Mouse (Mus musculus) forebrain, embryonic 14.5 days (tissue): Measurements from ENCODE around the gene Atg7. TPM values are rescaled to one million over a fixed set of nuclear protein-coding genes. Genes with fewer than 3 reads are reported as not detected.
A peak's percentile ranks its signal among the peaks of the same experiment; 100 is the strongest.

Experiments used
- ATAC-seq: fragments of 200-750 bp; cut with Nextera tagmentation; 2 replicates; pipeline ENCODE4 v1.8.0; 2017; ENCODE audit warnings: mild to moderate bottlenecking, moderate library complexity
- DNase-seq: peaks from one replicate; pipeline ENCODE4 v3.0.0-alpha.2; 2015; ENCODE audit warnings: low spot score
- H3K27ac ChIP-seq: fragments of 300-500 bp; sonication (generic); 2 replicates; pipeline ENCODE4 v1.5.1; 2014; ENCODE audit warnings: low read depth, mild to moderate bottlenecking, control low read depth, low read length, moderate library complexity
- H3K27me3 ChIP-seq: fragments of 300-500 bp; sonication (generic); replicated peaks from 2 replicates; pipeline ENCODE4 v1.6.1; 2014; ENCODE audit warnings: low read length, control low read depth, mixed read lengths; ENCODE audit not compliant: control insufficient read depth, insufficient read depth
- H3K36me3 ChIP-seq: fragments of 300-500 bp; sonication (generic); 2 replicates; pipeline ENCODE4 v1.6.1; 2014; ENCODE audit warnings: low read length, control low read depth; ENCODE audit not compliant: control insufficient read depth, insufficient read depth
- H3K4me1 ChIP-seq: fragments of 300-500 bp; sonication (generic); 2 replicates; pipeline ENCODE4 v1.6.1; 2014; ENCODE audit warnings: antibody characterized with exemption, low read length, control low read depth; ENCODE audit not compliant: control insufficient read depth, insufficient read depth
- H3K4me2 ChIP-seq: fragments of 300-500 bp; sonication (generic); 2 replicates; pipeline ENCODE4 v1.6.1; 2014; ENCODE audit warnings: mild to moderate bottlenecking, control low read depth, low read length
- H3K4me3 ChIP-seq: fragments of 300-500 bp; sonication (generic); 2 replicates; pipeline ENCODE4 v1.5.1; 2014; ENCODE audit warnings: low read depth, low read length, control low read depth
- H3K9ac ChIP-seq: fragments of 300-500 bp; sonication (generic); 2 replicates; pipeline ENCODE4 v1.6.1; 2014; ENCODE audit warnings: mild to moderate bottlenecking, low read length, control low read depth, moderate library complexity
- H3K9me3 ChIP-seq: fragments of 300-500 bp; sonication (generic); replicated peaks from 2 replicates; pipeline ENCODE4 v1.6.1; 2016; ENCODE audit warnings: low read length, control low read depth, mixed read lengths; ENCODE audit not compliant: control insufficient read depth
- WGBS: fragments of 180-500 bp; shearing (Covaris S2); extraction: QIAGEN DNeasy Blood & Tissue Kit; methylation state at CpG from one replicate; pipeline ENCODE4 v1.1.7; 2014; 5-methylcytosine and 5-hydroxymethylcytosine counted together
- polyA plus RNA-seq: library from polyadenylated mRNA; unstranded; fragments of >200 nt; fragmentation: Nextera tagmentation; extraction: Ambion mirVana; gene quantifications from 2 replicates; pipeline ENCODE4 v1.2.1, GENCODE M21; 2014

Atg7 gene
- polyA plus RNA-seq, 1 experiment from 2014 or later: 21.8 TPM

- ATAC-seq: no peak
- Histone ChIP-seq H3K4me1 (0 out of 2 replicates have a peak, but pooled peaks cover 2% of the 10 kb centered on the region), H3K4me3 (no peak overlapping the region), H3K36me3 (no peaks in the 10 kb centered on the region), H3K9ac (no peak overlapping the region), H3K4me2 (no peak overlapping the region), H3K27me3 (no peaks in the 10 kb centered on the region), H3K9me3 (no peaks in the 10 kb centered on the region), H3K27ac (no peak overlapping the region)
- 74% methylated on average over 7 of the region's 7 CpGs for WGBS
- no peak for DNase-seq
Observed at GRCm38 (mm10) chr6:114848761-114849160, 205.9 kb downstream of the Atg7 start.

- no peak overlapping the region for H3K4me2 ChIP-seq
- ATAC-seq: no peak
- H3K27ac ChIP-seq: no peak overlapping the region
- H3K4me3 ChIP-seq: no peak overlapping the region
- no peak overlapping the region for H3K9ac ChIP-seq
- no peaks in the 10 kb centered on the region for H3K27me3 ChIP-seq
- H3K4me1 ChIP-seq: 0 out of 2 replicates have a peak, but pooled peaks cover 2% of the 10 kb centered on the region
- no peak for DNase-seq
- H3K9me3 ChIP-seq: no peaks in the 10 kb centered on the region
- H3K36me3 ChIP-seq: no peaks in the 10 kb centered on the region
- WGBS: 88% methylated on average over 8 of the region's 8 CpGs
Observed at GRCm38 (mm10) chr6:114849787-114850186, 206.9 kb downstream of the Atg7 start.

- 0 out of 2 replicates have a peak, but pooled peaks cover 2% of the 10 kb centered on the region for H3K4me1 ChIP-seq
Observed at GRCm38 (mm10) chr6:114851688-114852087, 208.8 kb downstream of the Atg7 start.

GRCm38 (mm10) chr6:114852739-114853138, 209.8 kb downstream of the Atg7 start:
- DNase-seq (no peak), ATAC-seq (no peak)
- peak overlapping the region; percentile 17; the same call in 1 of the 2 replicates for H3K9ac ChIP-seq
- no peaks in the 10 kb centered on the region for H3K9me3 ChIP-seq
- H3K27ac ChIP-seq: no peak overlapping the region
- H3K4me3 ChIP-seq: no peak overlapping the region
- H3K4me1 ChIP-seq: 0 out of 2 replicates have a peak, but pooled peaks cover 2% of the 10 kb centered on the region
- no peaks in the 10 kb centered on the region for H3K36me3 ChIP-seq
- H3K4me2 ChIP-seq: no peak overlapping the region
- WGBS: 20% methylated on average over 3 of the region's 3 CpGs
- H3K27me3 ChIP-seq: no peaks in the 10 kb centered on the region

More at GRCm38 (mm10) chr6:114851688-114852087, 208.8 kb downstream of the Atg7 start:
- no peaks in the 10 kb centered on the region for H3K9me3 ChIP-seq
- H3K27ac ChIP-seq: no peak overlapping the region
- no peak overlapping the region for H3K9ac ChIP-seq
- DNase-seq (no peak), ATAC-seq (no peak)
- WGBS: 34% methylated on average over 7 of the region's 7 CpGs
- H3K4me2 ChIP-seq: no peak overlapping the region
- no peaks in the 10 kb centered on the region for H3K36me3 ChIP-seq
- H3K27me3 ChIP-seq: no peaks in the 10 kb centered on the region
- H3K4me3 ChIP-seq: no peak overlapping the region

GRCm38 (mm10) chr6:114854368-114854767, 211.5 kb downstream of the Atg7 start:
- DNase-seq (peak; percentile 26), ATAC-seq (peak; percentile 41; the same call in 1 of the 2 replicates)
- H3K4me1 ChIP-seq: 0 out of 2 replicates have a peak, but pooled peaks cover 2% of the 10 kb centered on the region
- H3K27ac ChIP-seq: no peak overlapping the region
- WGBS: 44% methylated on average over 2 of the region's 2 CpGs
- H3K4me2 ChIP-seq: no peak overlapping the region
- H3K9ac ChIP-seq: no peak overlapping the region
- no peak overlapping the region for H3K4me3 ChIP-seq
- no peaks in the 10 kb centered on the region for H3K27me3 ChIP-seq
- H3K9me3 ChIP-seq: no peaks in the 10 kb centered on the region
- H3K36me3 ChIP-seq: peaks cover 8% of the 10 kb centered on the region

- no peaks in the 10 kb centered on the region for H3K9me3 ChIP-seq
- no peak overlapping the region for H3K9ac ChIP-seq
- H3K27me3 ChIP-seq: no peaks in the 10 kb centered on the region
- H3K4me2 ChIP-seq: no peak overlapping the region
- H3K27ac ChIP-seq: no peak overlapping the region
- H3K4me1 ChIP-seq: 0 out of 2 replicates have a peak, but pooled peaks cover 2% of the 10 kb centered on the region
- DNase-seq (no peak), ATAC-seq (no peak)
- WGBS: 75% methylated on average over 3 of the region's 3 CpGs
- H3K36me3 ChIP-seq: peaks cover 14% of the 10 kb centered on the region
- no peak overlapping the region for H3K4me3 ChIP-seq
Observed at GRCm38 (mm10) chr6:114855644-114856043, 212.7 kb downstream of the Atg7 start.

GRCm38 (mm10) chr6:114856501-114856900, 213.6 kb downstream of the Atg7 start:
- no peak for ATAC-seq
- WGBS: 95% methylated on average over 4 of the region's 4 CpGs

GRCm38 (mm10) chr6:114857996-114858721, 215.3 kb downstream of the Atg7 start:
- no peak overlapping the region for H3K4me2 ChIP-seq
- no peaks in the 10 kb centered on the region for H3K27me3 ChIP-seq
- 0 out of 2 replicates have a peak, but pooled peaks cover 1% of the 10 kb centered on the region for H3K4me1 ChIP-seq
- 78% methylated on average over 3 of the region's 3 CpGs for WGBS
- no peak overlapping the region for H3K27ac ChIP-seq
- peaks cover 39% of the 10 kb centered on the region for H3K36me3 ChIP-seq
- H3K4me3 ChIP-seq: no peak overlapping the region
- DNase-seq (no peak), ATAC-seq (no peak)
- H3K9me3 ChIP-seq: no peaks in the 10 kb centered on the region
- H3K9ac ChIP-seq: no peak overlapping the region

More at GRCm38 (mm10) chr6:114856501-114856900, 213.6 kb downstream of the Atg7 start:
- H3K9me3 ChIP-seq: no peaks in the 10 kb centered on the region
- H3K27ac ChIP-seq: no peak overlapping the region
- no peak overlapping the region for H3K4me2 ChIP-seq
- no peak overlapping the region for H3K9ac ChIP-seq
- H3K4me3 ChIP-seq: no peak overlapping the region
- no peaks in the 10 kb centered on the region for H3K27me3 ChIP-seq
- no peak for DNase-seq
- peaks cover 22% of the 10 kb centered on the region for H3K36me3 ChIP-seq
- 0 out of 2 replicates have a peak, but pooled peaks cover 2% of the 10 kb centered on the region for H3K4me1 ChIP-seq

GRCm38 (mm10) chr6:114858722-114859053, 215.8 kb downstream of the Atg7 start:
- WGBS: 79% methylated on average over 4 of the region's 4 CpGs

More at GRCm38 (mm10) chr6:114858722-114859053, 215.8 kb downstream of the Atg7 start:
- Histone ChIP-seq H3K4me2 (no peak overlapping the region), H3K27ac (no peak overlapping the region), H3K4me3 (no peak overlapping the region), H3K4me1 (no peaks in the 10 kb centered on the region), H3K9me3 (no peaks in the 10 kb centered on the region), H3K36me3 (peaks cover 44% of the 10 kb centered on the region), H3K27me3 (no peaks in the 10 kb centered on the region), H3K9ac (no peak overlapping the region)
- no peak for DNase-seq
- no peak for ATAC-seq
